Mouse (Mus musculus) stomach, postnatal 0 days (tissue): ENCODE data around the gene Usp15. TPM values are rescaled to one million over a fixed set of nuclear protein-coding genes. Genes with fewer than 3 reads are reported as not detected.

Experiments used
- ATAC-seq: fragments of 200-750 bp; cut with Nextera tagmentation; 2 replicates; pipeline ENCODE4 v1.8.0; 2017; ENCODE audit not compliant: low FRiP score, low TSS enrichment
- DNase-seq: peaks from one replicate; pipeline ENCODE4 v3.0.0-alpha.2; 2016; ENCODE audit warnings: low spot score
- H3K27ac ChIP-seq: fragments of 300-500 bp; sonication (generic); replicated peaks from 2 replicates; pipeline ENCODE4 v1.5.1; 2014; ENCODE audit warnings: mild to moderate bottlenecking, control low read depth
- H3K27me3 ChIP-seq: fragments of 300-500 bp; sonication (generic); 2 replicates; pipeline ENCODE4 v1.6.1; 2014; ENCODE audit warnings: low read length; ENCODE audit not compliant: control insufficient read depth, insufficient read depth
- H3K36me3 ChIP-seq: fragments of 300-500 bp; sonication (generic); 2 replicates; pipeline ENCODE4 v1.6.1; 2014; ENCODE audit warnings: low read length, mixed read lengths; ENCODE audit not compliant: control insufficient read depth, insufficient read depth
- H3K4me1 ChIP-seq: fragments of 300-500 bp; sonication (generic); replicated peaks from 2 replicates; pipeline ENCODE4 v1.6.1; 2014; ENCODE audit warnings: antibody characterized with exemption; ENCODE audit not compliant: control insufficient read depth, insufficient read depth
- H3K4me2 ChIP-seq: fragments of 300-500 bp; sonication (generic); replicated peaks from 2 replicates; pipeline ENCODE4 v1.6.1; 2014; ENCODE audit warnings: low read depth, mild to moderate bottlenecking, control low read depth, moderate library complexity
- H3K4me3 ChIP-seq: fragments of 300-500 bp; sonication (generic); 2 replicates; pipeline ENCODE4 v1.5.1; 2014; ENCODE audit warnings: low read depth, low read length, control low read depth
- H3K9ac ChIP-seq: fragments of 300-500 bp; sonication (generic); 2 replicates; pipeline ENCODE4 v1.6.1; 2014; ENCODE audit warnings: mild to moderate bottlenecking, low read length, control low read depth, mixed read lengths
- H3K9me3 ChIP-seq: fragments of 300-500 bp; sonication (generic); 2 replicates; pipeline ENCODE4 v1.6.1; 2016; ENCODE audit warnings: low read length; ENCODE audit not compliant: control insufficient read depth
- CTCF ChIP-seq: IDR thresholded peaks from 2 replicates; pipeline ENCODE4 v1.5.1; 2016; ENCODE audit warnings: antibody characterized with exemption, low read depth, mild to moderate bottlenecking, moderate library complexity
- EP300 ChIP-seq: optimal IDR thresholded peaks from 2 replicates; pipeline ENCODE3; 2016; ENCODE audit warnings: antibody characterized with exemption
- WGBS: fragments of 180-500 bp; shearing (Covaris S2); extraction: QIAGEN DNeasy Blood & Tissue Kit; methylation state at CpG from one replicate; pipeline ENCODE4 v1.1.7; 2014; 5-methylcytosine and 5-hydroxymethylcytosine counted together
- polyA plus RNA-seq: library from polyadenylated mRNA; unstranded; fragments of >200 nt; fragmentation: Nextera tagmentation; extraction: Ambion mirVana; gene quantifications from 2 replicates; pipeline ENCODE4 v1.2.1, GENCODE M21; 2015

Gene Usp15
- polyA plus RNA-seq, 1 experiment from 2014 or later: 55.7 TPM

DNA sequence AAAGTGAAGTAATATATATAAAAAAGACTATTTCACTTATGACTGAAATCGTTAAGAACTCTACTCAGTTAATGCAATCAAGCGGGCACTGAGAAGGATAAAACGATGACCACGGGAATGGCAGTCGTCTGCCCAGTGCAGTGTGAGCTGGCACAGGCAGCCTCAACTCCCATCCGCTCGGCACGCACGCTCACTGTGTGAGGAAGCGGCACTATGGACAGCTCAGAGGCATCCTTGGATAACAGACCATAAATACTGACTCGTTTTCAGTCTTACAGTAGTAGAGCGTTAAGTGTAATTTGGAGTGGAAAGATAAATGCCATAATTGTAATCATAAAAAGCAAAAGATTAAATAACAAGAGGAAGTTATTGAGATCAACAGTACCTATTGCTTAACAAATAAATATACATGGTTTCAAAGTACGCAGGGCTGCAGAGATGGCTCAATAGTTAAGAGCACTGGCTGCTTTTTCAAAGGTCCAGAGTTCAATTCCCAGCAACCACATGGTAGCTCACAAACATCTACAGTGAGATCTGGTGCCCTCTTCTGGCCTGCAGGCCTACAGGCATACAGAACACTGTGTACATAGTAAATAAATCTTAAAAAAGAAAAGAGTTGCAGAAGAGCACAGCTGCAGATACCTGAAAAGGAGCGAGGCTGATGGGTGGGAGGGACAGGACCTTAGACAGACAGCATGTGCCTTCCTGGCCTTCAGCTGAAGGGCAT is 76.0 kb downstream of the Usp15 start:
- Histone ChIP-seq H3K9ac (no peak overlapping the region), H3K27ac (no peak overlapping the region), H3K27me3 (no peaks in the 10 kb centered on the region), H3K9me3 (no peaks in the 10 kb centered on the region), H3K4me2 (no peak overlapping the region), H3K4me3 (no peak overlapping the region), H3K4me1 (no peaks in the 10 kb centered on the region), H3K36me3 (peaks cover 26% of the 10 kb centered on the region)
- DNase-seq (no peak), ATAC-seq (peak; percentile 45; the same call in 1 of the 2 replicates)
- TF ChIP-seq CTCF (peak; percentile 55), EP300 (no peak)
- 93% methylated on average over 14 of the region's 14 CpGs for WGBS

DNA sequence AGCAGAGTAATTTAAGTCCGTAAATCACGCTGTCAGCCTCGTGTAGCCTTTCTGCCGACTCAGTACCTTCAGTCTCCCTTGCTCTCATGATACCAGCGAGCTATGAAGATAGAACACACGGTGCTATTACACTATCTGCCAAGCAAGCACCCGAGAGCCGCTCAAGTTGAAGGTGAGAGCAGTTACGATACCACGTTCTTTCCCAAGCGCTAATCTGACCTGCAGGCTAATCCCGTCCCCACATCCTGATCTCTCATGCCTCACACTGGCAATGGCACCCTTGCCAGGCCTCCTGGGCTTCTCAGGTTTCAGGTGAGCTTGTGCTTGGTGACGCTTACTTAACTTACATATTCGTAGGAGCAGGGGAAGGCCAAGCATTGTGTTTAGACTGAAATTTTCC is 79.9 kb downstream of the Usp15 start:
- TF ChIP-seq EP300: no peak
- no peak for TF ChIP-seq CTCF
- no peaks in the 10 kb centered on the region for H3K4me1 ChIP-seq
- no peak overlapping the region for H3K4me2 ChIP-seq
- H3K27me3 ChIP-seq: no peaks in the 10 kb centered on the region
- H3K9me3 ChIP-seq: no peaks in the 10 kb centered on the region
- ATAC-seq: no peak
- H3K9ac ChIP-seq: no peak overlapping the region
- DNase-seq: no peak
- 79% methylated on average over 14 of the region's 14 CpGs for WGBS
- H3K27ac ChIP-seq: no peak overlapping the region
- peaks cover 20% of the 10 kb centered on the region for H3K36me3 ChIP-seq
- H3K4me3 ChIP-seq: no peak overlapping the region

DNA sequence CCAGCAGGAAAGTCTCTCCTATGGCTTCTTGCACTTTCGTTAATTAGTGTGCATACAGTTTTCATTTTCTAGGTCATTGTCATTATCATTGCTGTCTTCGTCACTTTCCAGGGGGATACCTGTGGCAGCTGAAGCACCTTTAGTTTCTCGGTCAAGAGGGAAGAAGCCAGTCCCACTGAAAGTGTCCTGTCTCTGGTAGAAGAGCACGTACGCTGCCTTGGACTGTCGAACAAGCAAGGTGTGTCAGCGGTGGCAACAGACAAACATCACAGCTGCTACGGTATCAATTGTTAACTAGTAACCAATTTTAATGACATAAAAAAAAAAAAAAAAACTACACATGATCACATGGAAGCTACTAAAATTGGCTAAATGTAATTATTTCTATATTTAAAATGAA is 83.3 kb downstream of the Usp15 start:
- no peak overlapping the region for H3K4me2 ChIP-seq
- H3K27ac ChIP-seq: no peak overlapping the region
- 0 out of 2 replicates have a peak, but pooled peaks cover 10% of the 10 kb centered on the region for H3K36me3 ChIP-seq
- H3K4me1 ChIP-seq: no peaks in the 10 kb centered on the region
- H3K9me3 ChIP-seq: no peaks in the 10 kb centered on the region
- 92% methylated on average over 8 of the region's 8 CpGs for WGBS
- no peaks in the 10 kb centered on the region for H3K27me3 ChIP-seq
- H3K4me3 ChIP-seq: no peak overlapping the region
- ATAC-seq: no peak
- TF ChIP-seq CTCF (no peak), EP300 (no peak)
- no peak overlapping the region for H3K9ac ChIP-seq
- DNase-seq: no peak

DNA sequence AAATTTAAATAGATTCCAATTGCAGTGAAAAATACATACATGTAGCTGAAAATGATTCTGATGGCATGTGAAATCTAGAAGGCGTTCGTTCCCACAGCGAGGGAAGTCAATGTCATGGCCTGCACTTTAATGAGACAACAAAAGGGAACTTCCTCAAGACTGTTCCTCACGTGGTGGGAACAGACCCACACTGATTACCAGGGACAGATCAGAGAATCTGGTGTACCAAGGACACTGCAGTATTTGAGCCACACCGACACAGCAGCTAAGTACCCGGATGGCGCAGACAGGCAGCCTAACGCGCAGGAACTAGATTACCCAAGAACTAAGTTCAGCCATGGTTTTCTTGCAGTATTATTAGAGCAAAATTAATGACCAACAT is 84.0 kb downstream of the Usp15 start:
- H3K27me3 ChIP-seq: no peaks in the 10 kb centered on the region
- H3K4me3 ChIP-seq: no peak overlapping the region
- H3K36me3 ChIP-seq: 0 out of 2 replicates have a peak, but pooled peaks cover 10% of the 10 kb centered on the region
- WGBS: 90% methylated on average over 9 of the region's 9 CpGs
- ATAC-seq: no peak
- H3K27ac ChIP-seq: no peak overlapping the region
- H3K4me2 ChIP-seq: no peak overlapping the region
- no peaks in the 10 kb centered on the region for H3K9me3 ChIP-seq
- no peak overlapping the region for H3K9ac ChIP-seq
- DNase-seq: no peak
- no peaks in the 10 kb centered on the region for H3K4me1 ChIP-seq
- TF ChIP-seq CTCF (no peak), EP300 (no peak)

DNA sequence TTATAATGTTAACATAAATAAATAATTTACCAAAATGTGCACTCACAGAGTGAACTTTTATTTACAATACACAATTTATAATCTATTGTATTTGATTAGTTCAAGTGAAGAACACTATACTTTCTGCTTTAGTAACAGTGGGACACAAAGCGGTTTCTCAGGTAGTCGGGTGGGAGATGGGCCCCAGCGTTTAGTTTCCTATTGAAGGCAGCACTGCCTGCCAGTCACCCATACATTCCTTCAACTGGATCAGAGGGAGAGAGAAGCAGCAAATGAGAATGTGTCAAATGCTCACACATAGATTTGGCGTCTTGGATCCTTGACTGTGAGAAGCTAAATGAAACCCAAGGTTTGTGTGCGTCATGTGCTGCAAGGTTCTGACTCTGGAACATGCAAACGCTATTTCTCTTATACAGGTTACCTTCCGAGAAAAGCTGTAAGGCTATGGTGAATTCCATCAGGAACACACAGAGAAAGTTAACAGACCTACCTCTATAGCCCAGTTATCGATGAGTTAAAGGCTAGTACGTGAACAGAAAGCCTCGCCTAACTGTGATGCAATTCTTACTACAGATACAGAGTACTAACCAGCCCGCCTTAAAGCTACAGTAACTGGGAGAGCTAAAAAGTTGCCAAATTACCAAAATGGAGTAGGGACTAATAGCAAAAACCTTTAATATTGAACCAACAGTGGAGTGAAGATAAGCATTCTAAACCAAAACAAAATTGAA is 84.6 kb downstream of the Usp15 start:
- H3K27ac ChIP-seq: no peak overlapping the region
- DNase-seq (no peak), ATAC-seq (no peak)
- H3K4me3 ChIP-seq: no peak overlapping the region
- TF ChIP-seq CTCF: no peak
- TF ChIP-seq EP300: no peak
- 75% methylated on average over 11 of the region's 11 CpGs for WGBS
- H3K4me1 ChIP-seq: no peaks in the 10 kb centered on the region
- H3K9me3 ChIP-seq: no peaks in the 10 kb centered on the region
- H3K9ac ChIP-seq: no peak overlapping the region
- 0 out of 2 replicates have a peak, but pooled peaks cover 8% of the 10 kb centered on the region for H3K36me3 ChIP-seq
- H3K27me3 ChIP-seq: no peaks in the 10 kb centered on the region
- H3K4me2 ChIP-seq: no peak overlapping the region

DNA sequence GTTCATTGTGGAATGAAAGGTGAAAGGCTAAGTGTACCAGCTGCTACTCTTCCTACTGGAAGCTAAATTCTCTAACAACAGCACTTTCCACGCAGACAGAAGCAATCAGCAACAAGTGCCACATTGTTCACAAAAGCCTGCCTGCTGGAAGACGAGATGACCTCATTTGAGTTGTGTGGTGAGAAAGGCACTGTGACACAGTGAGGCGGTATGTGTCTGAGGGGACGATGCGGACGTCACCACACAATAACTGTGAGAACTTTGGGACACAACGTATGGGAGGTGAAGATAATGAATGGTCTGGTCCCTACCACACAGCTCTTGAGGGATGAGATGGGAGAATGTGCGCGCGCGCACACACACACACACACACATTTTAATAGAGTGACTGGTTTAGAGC is 86.2 kb downstream of the Usp15 start:
- DNase-seq (no peak), ATAC-seq (no peak)
- Histone ChIP-seq H3K4me3 (no peak overlapping the region), H3K27me3 (no peaks in the 10 kb centered on the region), H3K9me3 (no peaks in the 10 kb centered on the region), H3K27ac (no peak overlapping the region), H3K36me3 (0 out of 2 replicates have a peak, but pooled peaks cover 2% of the 10 kb centered on the region), H3K9ac (no peak overlapping the region), H3K4me2 (no peak overlapping the region), H3K4me1 (no peaks in the 10 kb centered on the region)
- 82% methylated on average over 11 of the region's 11 CpGs for WGBS
- no peak for TF ChIP-seq CTCF
- no peak for TF ChIP-seq EP300
